Mouse (Mus musculus) T-helper 2 cell (primary cell): ENCODE data around the gene Upb1.

Experiments
- in situ Hi-C: fragments of 300-600 bp; cut with MboI, MseI; formaldehyde crosslinking; loops from one replicate; pipeline ENCODE4 v1.15.1; 2025; ENCODE audit warnings: high pct_unique_total_duplicates

Gene Upb1

GRCm38 (mm10) chr10:75424498-75424901, 23.6 kb downstream of the Upb1 start:
- in situ Hi-C loops = no loop called here

- in situ Hi-C loops = no loop called here
These were observed 27.4 kb downstream of the Upb1 start for GRCm38 (mm10) chr10:75428049-75429003.

- in situ Hi-C loops = no loop called here
These were observed 28.1 kb downstream of the Upb1 start for GRCm38 (mm10) chr10:75429004-75429380.

GRCm38 (mm10) chr10:75429522-75430146, 28.7 kb downstream of the Upb1 start:
- in situ Hi-C loops = no loop called here

- in situ Hi-C loops = no loop called here
These were observed 29.2 kb downstream of the Upb1 start for GRCm38 (mm10) chr10:75430147-75430537.

- in situ Hi-C loops = no loop called here
These were observed 29.7 kb downstream of the Upb1 start for GRCm38 (mm10) chr10:75430633-75431032.

GRCm38 (mm10) chr10:75436604-75437217, 35.8 kb downstream of the Upb1 start:
- in situ Hi-C loops = loop anchor here (5.0 kb wide), 2 partner anchors 109 to 214 kb away; no protein-coding TSS in a partner anchor

GRCm38 (mm10) chr10:75437284-75437683, 36.4 kb downstream of the Upb1 start:
- in situ Hi-C loops = loop anchor here (5.0 kb wide), 2 partner anchors 110 to 215 kb away; no protein-coding TSS in a partner anchor

- in situ Hi-C loops = loop anchor here (5.0 kb wide), 2 partner anchors 111 to 216 kb away; no protein-coding TSS in a partner anchor
These were observed 37.4 kb downstream of the Upb1 start for GRCm38 (mm10) chr10:75438132-75438810.

GRCm38 (mm10) chr10:75439211-75439811, 38.4 kb downstream of the Upb1 start:
- in situ Hi-C loops = loop anchor here (5.0 kb wide), 2 partner anchors 112 to 217 kb away; no protein-coding TSS in a partner anchor

- in situ Hi-C loops = no loop called here
These were observed 39.8 kb downstream of the Upb1 start for GRCm38 (mm10) chr10:75440756-75441155.

GRCm38 (mm10) chr10:75441800-75442199, 40.9 kb downstream of the Upb1 start:
- in situ Hi-C loops = no loop called here

- in situ Hi-C loops = no loop called here
These were observed 42.1 kb downstream of the Upb1 start for GRCm38 (mm10) chr10:75443017-75443416.

- in situ Hi-C loops = no loop called here
These were observed 43.4 kb downstream of the Upb1 start for GRCm38 (mm10) chr10:75444111-75444826.

GRCm38 (mm10) chr10:75445030-75445429, 44.1 kb downstream of the Upb1 start:
- in situ Hi-C loops = no loop called here

GRCm38 (mm10) chr10:75446501-75447083, 45.7 kb downstream of the Upb1 start:
- in situ Hi-C loops = no loop called here

- in situ Hi-C loops = no loop called here
These were observed 46.6 kb downstream of the Upb1 start for GRCm38 (mm10) chr10:75447489-75447888.

- in situ Hi-C loops = no loop called here
These were observed 48.0 kb downstream of the Upb1 start for GRCm38 (mm10) chr10:75448806-75449420.

- in situ Hi-C loops = no loop called here
These were observed 49.4 kb downstream of the Upb1 start for GRCm38 (mm10) chr10:75450331-75450730.
